24 mouse cellular contexts compared by ENCODE assay signal in genomic region chr8:95611769-95612168, GRCm38 (mm10). TPM values are rescaled to one million over a fixed set of nuclear protein-coding genes. Genes with fewer than 3 reads are reported as not detected.
DNase-seq lines count a peak whose midpoint lies in the region; ATAC-seq and TF ChIP-seq lines count a peak whose summit lies in the region.
"Had no signal": no experiment of that assay in that cellular context is flagged by ENCODE, and none has a peak within 500 bp of the region (broad histone marks: within the 10 kb centered on the region; RNA-seq: fewer than 3 reads in every experiment).

No protein-coding gene starts in this region.

- peaks cover 6% of the 10 kb centered on the region; the same call in 1 of the 2 replicates for H3K4me1 ChIP-seq in embryonic facial prominence, embryonic 12.5 days
- peaks cover 5% of the 10 kb centered on the region; the same call in 1 of the 2 replicates for H3K4me1 ChIP-seq in embryonic facial prominence, embryonic 10.5 days
- H3K4me1 ChIP-seq in heart, embryonic 15.5 days (replicated peaks) = peaks cover 9% of the 10 kb centered on the region; the same call in 1 of the 2 replicates
- H3K4me1 ChIP-seq in heart, adult 2 months (ENCODE audit: control insufficient read depth, insufficient read depth, low read length) = no peaks in the 10 kb centered on the region
- H3K4me1 ChIP-seq in midbrain, embryonic 12.5 days = peaks cover 6% of the 10 kb centered on the region; the same call in 1 of the 2 replicates
- no peaks in the 10 kb centered on the region for H3K4me1 ChIP-seq in midbrain, embryonic 11.5 days (ENCODE audit: control insufficient read depth, insufficient read depth, low read length)
- H3K4me1 ChIP-seq: hindbrain, embryonic 15.5 days had no signal

- H3K79me2 ChIP-seq in heart, adult 2 months (replicated peaks; ENCODE audit: control insufficient read depth, insufficient read depth, low read length) = no peaks in the 10 kb centered on the region
- no peaks in the 10 kb centered on the region for H3K79me2 ChIP-seq in myocyte (ENCODE audit: control insufficient read depth, insufficient read depth)

- TF ChIP-seq CTCF in heart, adult 2 months (IDR thresholded peaks at IDR 0.05) = no peak

- H3K9me3 ChIP-seq in embryonic facial prominence, embryonic 12.5 days = no peaks in the 10 kb centered on the region
- H3K9me3 ChIP-seq in embryonic facial prominence, embryonic 10.5 days = no peaks in the 10 kb centered on the region
- H3K9me3 ChIP-seq in heart, embryonic 15.5 days (replicated peaks) = no peaks in the 10 kb centered on the region
- H3K9me3 ChIP-seq in midbrain, embryonic 12.5 days = no peaks in the 10 kb centered on the region
- no peaks in the 10 kb centered on the region for H3K9me3 ChIP-seq in midbrain, embryonic 11.5 days (ENCODE audit: control insufficient read depth, low read length)
- H3K9me3 ChIP-seq: hindbrain, embryonic 15.5 days; neural tube, embryonic 12.5 days had no signal

- no peak overlapping the region for H3K4me3 ChIP-seq in embryonic facial prominence, embryonic 12.5 days
- no peak overlapping the region for H3K4me3 ChIP-seq in embryonic facial prominence, embryonic 10.5 days
- H3K4me3 ChIP-seq in heart, embryonic 15.5 days = no peak overlapping the region
- H3K4me3 ChIP-seq in heart, adult 2 months = no peak overlapping the region
- H3K4me3 ChIP-seq in midbrain, embryonic 12.5 days = no peak overlapping the region
- H3K4me3 ChIP-seq in midbrain, embryonic 11.5 days (ENCODE audit: low read depth, low read length) = no peak overlapping the region
- no peak overlapping the region for H3K4me3 ChIP-seq in myocyte
- H3K4me3 ChIP-seq: hindbrain, embryonic 15.5 days; neural tube, embryonic 12.5 days had no signal

- DNase-seq in embryonic facial prominence, embryonic 10.5 days (ENCODE audit: low spot score) = no peak
- DNase-seq in heart, adult 2 months = no peak
- DNase-seq in midbrain, embryonic 11.5 days (ENCODE audit: low spot score, missing footprints) = no peak
- no peak for DNase-seq in right cerebral cortex, postnatal 14 days
- DNase-seq: cerebellum, adult 9-11 months; embryo, embryonic 11 days; forebrain, postnatal 0 days; kidney, adult 18-20 months; lung, adult 18-20 months; thymus, postnatal 14 days had no signal

- no peak overlapping the region for H3K27ac ChIP-seq in embryonic facial prominence, embryonic 12.5 days
- H3K27ac ChIP-seq in embryonic facial prominence, embryonic 10.5 days (replicated peaks) = no peak overlapping the region
- H3K27ac ChIP-seq in heart, embryonic 15.5 days = no peak overlapping the region
- H3K27ac ChIP-seq in heart, adult 2 months = no peak overlapping the region
- no peak overlapping the region for H3K27ac ChIP-seq in midbrain, embryonic 12.5 days (replicated peaks)
- H3K27ac ChIP-seq in midbrain, embryonic 11.5 days (ENCODE audit: low read depth, low read length) = no peak overlapping the region
- H3K27ac ChIP-seq: hindbrain, embryonic 15.5 days; neural tube, embryonic 12.5 days had no signal

- H3K36me3 ChIP-seq in embryonic facial prominence, embryonic 12.5 days = no peaks in the 10 kb centered on the region
- H3K36me3 ChIP-seq in embryonic facial prominence, embryonic 10.5 days (replicated peaks) = no peaks in the 10 kb centered on the region
- no peaks in the 10 kb centered on the region for H3K36me3 ChIP-seq in heart, embryonic 15.5 days
- H3K36me3 ChIP-seq in heart, adult 2 months (ENCODE audit: control insufficient read depth, insufficient read depth, low read length) = no peaks in the 10 kb centered on the region
- no peaks in the 10 kb centered on the region for H3K36me3 ChIP-seq in midbrain, embryonic 12.5 days
- no peaks in the 10 kb centered on the region for H3K36me3 ChIP-seq in midbrain, embryonic 11.5 days (ENCODE audit: control insufficient read depth, insufficient read depth, low read length)
- no peaks in the 10 kb centered on the region for H3K36me3 ChIP-seq in myocyte (ENCODE audit: control insufficient read depth, insufficient read depth)
- H3K36me3 ChIP-seq: hindbrain, embryonic 15.5 days; neural tube, embryonic 12.5 days had no signal

- no peaks in the 10 kb centered on the region for H3K27me3 ChIP-seq in embryonic facial prominence, embryonic 12.5 days
- 0 out of 2 replicates have a peak, but pooled peaks cover 15% of the 10 kb centered on the region for H3K27me3 ChIP-seq in embryonic facial prominence, embryonic 10.5 days (replicated peaks; ENCODE audit: low read depth, poor library complexity, severe bottlenecking)
- no peaks in the 10 kb centered on the region; the same call in 1 of the 2 replicates for H3K27me3 ChIP-seq in heart, embryonic 15.5 days
- no peaks in the 10 kb centered on the region for H3K27me3 ChIP-seq in heart, adult 2 months (ENCODE audit: control insufficient read depth, insufficient read depth, low read length)
- peaks cover 4% of the 10 kb centered on the region; the same call in 1 of the 2 replicates for H3K27me3 ChIP-seq in midbrain, embryonic 12.5 days
- no peaks in the 10 kb centered on the region for H3K27me3 ChIP-seq in midbrain, embryonic 11.5 days (ENCODE audit: control insufficient read depth, insufficient read depth, low read length)
- H3K27me3 ChIP-seq in myocyte (ENCODE audit: control insufficient read depth, insufficient read depth, insufficient read length) = no peaks in the 10 kb centered on the region
- H3K27me3 ChIP-seq: hindbrain, embryonic 15.5 days; neural tube, embryonic 12.5 days had no signal

- H3K9ac ChIP-seq in embryonic facial prominence, embryonic 12.5 days = no peak overlapping the region; the same call in 1 of the 2 replicates
- no peak overlapping the region for H3K9ac ChIP-seq in heart, embryonic 15.5 days
- no peak overlapping the region for H3K9ac ChIP-seq in heart, adult 2 months (ENCODE audit: low read depth, low read length)
- H3K9ac ChIP-seq in midbrain, embryonic 12.5 days (replicated peaks) = no peak overlapping the region
- no peak overlapping the region for H3K9ac ChIP-seq in midbrain, embryonic 11.5 days (ENCODE audit: low read length)
- H3K9ac ChIP-seq: forebrain, postnatal 0 days; hindbrain, embryonic 15.5 days; neural tube, embryonic 12.5 days had no signal

- H3K4me2 ChIP-seq in embryonic facial prominence, embryonic 12.5 days (replicated peaks) = 0 out of 2 replicates have a peak overlapping the region, but pooled peaks have one; percentile 19
- H3K4me2 ChIP-seq in heart, embryonic 15.5 days = peak overlapping the region; percentile 42
- H3K4me2 ChIP-seq in midbrain, embryonic 12.5 days (replicated peaks) = 0 out of 2 replicates have a peak overlapping the region, but pooled peaks have one; percentile 14
- no peak overlapping the region for H3K4me2 ChIP-seq in midbrain, embryonic 11.5 days
- H3K4me2 ChIP-seq in myocyte (ENCODE audit: low read depth) = peak overlapping the region; percentile 72
- H3K4me2 ChIP-seq: hindbrain, embryonic 15.5 days; neural tube, embryonic 12.5 days had no signal

- ATAC-seq in embryonic facial prominence, embryonic 12.5 days (ENCODE audit: insufficient number of reproducible peaks, insufficient read depth, low FRiP score, low TSS enrichment) = no peak
- no peak for ATAC-seq in heart, embryonic 15.5 days (replicated peaks; ENCODE audit: insufficient number of reproducible peaks, insufficient read depth, low FRiP score, low read depth)
- no peak for ATAC-seq in midbrain, embryonic 12.5 days (ENCODE audit: low FRiP score, low read depth)
- no peak for ATAC-seq in midbrain, embryonic 11.5 days (ENCODE audit: low FRiP score)
- ATAC-seq: forebrain, postnatal 0 days had no signal

- H3ac ChIP-seq in myocyte (ENCODE audit: control insufficient read depth, insufficient read length) = no peak overlapping the region

- WGBS in embryonic facial prominence, embryonic 12.5 days = 69% methylated on average over 5 of the region's 5 CpGs
- WGBS in embryonic facial prominence, embryonic 10.5 days = 80% methylated on average over 5 of the region's 5 CpGs
- WGBS in heart, embryonic 15.5 days = 53% methylated on average over 5 of the region's 5 CpGs
- WGBS in heart, adult 2 months = 67% methylated on average over 5 of the region's 5 CpGs
- WGBS in midbrain, embryonic 12.5 days = 61% methylated on average over 5 of the region's 5 CpGs
- 52% methylated on average over 5 of the region's 5 CpGs for WGBS in midbrain, embryonic 11.5 days

- intact Hi-C loops in heart, adult 2 months (cut with DNase I) = no loop called here

- TF ChIP-seq EP300 in heart, adult 2 months (IDR thresholded peaks at IDR 0.05; ENCODE audit: insufficient read depth, low read depth, low read length) = no peak

- TF ChIP-seq POLR2A in heart, adult 2 months (IDR thresholded peaks at IDR 0.05; ENCODE audit: insufficient read depth, low read depth, low read length) = no peak
- no peak for TF ChIP-seq POLR2A in myocyte (IDR thresholded peaks at IDR 0.05; ENCODE audit: insufficient read length, low read depth)

TF ChIP-seq in myocyte, 11 proteins besides CTCF, POLR2A, EP300 and RAD21 (continues in another document):
- TF ChIP-seq USF1 (IDR thresholded peaks at IDR 0.05; ENCODE audit: low read depth) (no peak), MYOD1 (IDR thresholded peaks at IDR 0.05; ENCODE audit: control insufficient read depth in 1 of 3, insufficient read length in 2 of 3, low read depth in 2 of 3) (peak in 2 of 3 experiments; percentile 64 to 70), MYOG (IDR thresholded peaks at IDR 0.05; ENCODE audit: control insufficient read depth in 1 of 3, insufficient read depth in 1 of 3, insufficient read length in 2 of 3, low read depth in 2 of 3) (peak in 1 of 3 experiments; percentile 60)

RNA-seq across cellular contexts. Expression of gene Gins3, which starts 21.5 kb away (rescaled TPM):
- 28.5 and 29.8 TPM in 2 replicates for polyA plus RNA-seq in embryonic facial prominence, embryonic 12.5 days (2016; fragmentation: Nextera tagmentation; extraction: Ambion mirVana)
- 31.8 and 32.2 TPM in 2 replicates for polyA plus RNA-seq in embryonic facial prominence, embryonic 10.5 days (2016; fragmentation: Nextera tagmentation; extraction: Ambion mirVana)
- 13.2 and 13.5 TPM in 2 replicates for polyA plus RNA-seq in heart, embryonic 15.5 days (2015; fragmentation: Nextera tagmentation; extraction: Ambion mirVana)
- 1 to 10 TPM; 1.2 to 1.3 TPM for total RNA-seq in heart, adult 2 months (2021)
- 0.47 and 0.94 TPM in 2 replicates for polyA plus RNA-seq in heart, adult 2 months (2012; rRNA removed)
- 20.2 and 21.9 TPM in 2 replicates for polyA plus RNA-seq in midbrain, embryonic 12.5 days (2016; fragmentation: Nextera tagmentation; extraction: Ambion mirVana)
- 26.3 and 28.6 TPM in 2 replicates for polyA plus RNA-seq in midbrain, embryonic 11.5 days (2014; fragmentation: Nextera tagmentation; extraction: Ambion mirVana)
- polyA plus RNA-seq in myocyte (2012; fragmentation: generic; extraction: Trizol) = 2.0 TPM

RNA-seq across cellular contexts. Expression of gene Prss54, which starts 35.6 kb away (rescaled TPM):
- polyA plus RNA-seq in embryonic facial prominence, embryonic 12.5 days (2016; fragmentation: Nextera tagmentation; extraction: Ambion mirVana) = not detected in 2 replicates
- not detected in 2 replicates for polyA plus RNA-seq in embryonic facial prominence, embryonic 10.5 days (2016; fragmentation: Nextera tagmentation; extraction: Ambion mirVana)
- not detected in 2 replicates for polyA plus RNA-seq in heart, embryonic 15.5 days (2015; fragmentation: Nextera tagmentation; extraction: Ambion mirVana)
- not detected for total RNA-seq in heart, adult 2 months (2021)
- not detected in 2 replicates for polyA plus RNA-seq in heart, adult 2 months (2012; rRNA removed)
- polyA plus RNA-seq in midbrain, embryonic 12.5 days (2016; fragmentation: Nextera tagmentation; extraction: Ambion mirVana) = not detected in 2 replicates
- not detected in 2 replicates for polyA plus RNA-seq in midbrain, embryonic 11.5 days (2014; fragmentation: Nextera tagmentation; extraction: Ambion mirVana)
- polyA plus RNA-seq in myocyte (2012; fragmentation: generic; extraction: Trizol) = not detected
- total RNA-seq: adrenal gland, adult 18-20 months; forebrain, postnatal 0 days; gastrocnemius, adult 18-20 months; heart, adult 8-10 months; left cerebral cortex, postnatal 10 days; liver, adult 2 months had no signal
- polyA plus RNA-seq: forebrain, postnatal 0 days; hindbrain, embryonic 15.5 days; large intestine, adult 2 months; liver, adult 2 months; neural tube, embryonic 12.5 days; spleen, adult 2 months; stomach, embryonic 16.5 days had no signal
